ENCODE assay signal across 9 mouse cellular contexts in genomic region chr6:77633997-77634396, GRCm38 (mm10).
DNase-seq lines count a peak whose midpoint lies in the region; ATAC-seq and TF ChIP-seq lines count a peak whose summit lies in the region.
"Had no signal": no experiment of that assay in that cellular context is flagged by ENCODE, and none has a peak within 500 bp of the region (broad histone marks: within the 10 kb centered on the region; RNA-seq: fewer than 3 reads in every experiment).

No protein-coding gene starts in this region.

- H3K4me1 ChIP-seq in embryonic facial prominence, embryonic 10.5 days, result no peaks in the 10 kb centered on the region
- no peaks in the 10 kb centered on the region for H3K4me1 ChIP-seq in limb, embryonic 10.5 days
- no peaks in the 10 kb centered on the region for H3K4me1 ChIP-seq in olfactory bulb, adult 2 months (ENCODE audit: control insufficient read depth, insufficient read depth, low read length)
- H3K4me1 ChIP-seq: heart, embryonic 15.5 days had no signal

- intact Hi-C loops in gastrocnemius, postnatal 14 days (cut with DNase I; ENCODE audit: low total_unique reads), result no loop called here

- no peaks in the 10 kb centered on the region for H3K36me3 ChIP-seq in embryonic facial prominence, embryonic 10.5 days (replicated peaks)
- no peaks in the 10 kb centered on the region for H3K36me3 ChIP-seq in limb, embryonic 10.5 days
- H3K36me3 ChIP-seq: heart, embryonic 15.5 days had no signal

- no peak for TF ChIP-seq POLR2A in olfactory bulb, adult 2 months (IDR thresholded peaks at IDR 0.05; ENCODE audit: insufficient read depth, low read depth, low read length)

- WGBS in embryonic facial prominence, embryonic 10.5 days, result 42% methylated on average over 9 of the region's 9 CpGs
- 42% methylated on average over 9 of the region's 9 CpGs for WGBS in limb, embryonic 10.5 days
- 24% methylated on average over 9 of the region's 9 CpGs for WGBS in olfactory bulb, adult 2 months

- ATAC-seq in inflammation-experienced regulatory T-cells, adult 6 months, result no peak

- H3K9me3 ChIP-seq in embryonic facial prominence, embryonic 10.5 days, result no peaks in the 10 kb centered on the region
- H3K9me3 ChIP-seq in limb, embryonic 10.5 days (replicated peaks), result no peaks in the 10 kb centered on the region
- H3K9me3 ChIP-seq: heart, embryonic 15.5 days had no signal

- peak; percentile 53; the same call in 1 of the 2 replicates for TF ChIP-seq CTCF in olfactory bulb, adult 2 months (IDR thresholded peaks at IDR 0.05; ENCODE audit: insufficient read depth, low read depth, low read length)

- H3K4me3 ChIP-seq in embryonic facial prominence, embryonic 10.5 days, result no peak overlapping the region
- H3K4me3 ChIP-seq in limb, embryonic 10.5 days, result no peak overlapping the region
- no peak overlapping the region for H3K4me3 ChIP-seq in olfactory bulb, adult 2 months (ENCODE audit: insufficient read depth, low read depth, low read length)
- H3K4me3 ChIP-seq: heart, embryonic 15.5 days had no signal

- H3K27ac ChIP-seq in embryonic facial prominence, embryonic 10.5 days (replicated peaks), result no peak overlapping the region
- H3K27ac ChIP-seq in limb, embryonic 10.5 days, result no peak overlapping the region
- H3K27ac ChIP-seq in olfactory bulb, adult 2 months (ENCODE audit: insufficient read depth, low read depth, low read length), result no peak overlapping the region
- H3K27ac ChIP-seq: heart, embryonic 15.5 days had no signal

- no peaks in the 10 kb centered on the region for H3K27me3 ChIP-seq in embryonic facial prominence, embryonic 10.5 days (replicated peaks; ENCODE audit: low read depth, poor library complexity, severe bottlenecking)
- H3K27me3 ChIP-seq in limb, embryonic 10.5 days (ENCODE audit: low read depth, poor library complexity, severe bottlenecking), result no peaks in the 10 kb centered on the region
- H3K27me3 ChIP-seq: heart, embryonic 15.5 days had no signal

- peak; percentile 11 for DNase-seq in gastrocnemius, postnatal 14 days
- no peak for DNase-seq in gastrocnemius, postnatal 25 days
- DNase-seq in adipocyte (ENCODE audit: low spot score), result peak; percentile 42
- DNase-seq in embryonic facial prominence, embryonic 10.5 days (ENCODE audit: low spot score), result peak; percentile 53
- peak; percentile 44 for DNase-seq in kidney, adult 9 months
- peak; percentile 35 for DNase-seq in limb, embryonic 10.5 days (ENCODE audit: low spot score)
